Mouse (Mus musculus) intestine, postnatal 0 days (tissue): ENCODE results near the gene Dlgap3. TPM values are rescaled to one million over a fixed set of nuclear protein-coding genes. Genes with fewer than 3 reads are reported as not detected.

ENCODE experiments used
- ATAC-seq: fragments of 200-750 bp; cut with Nextera tagmentation; 2 replicates; pipeline ENCODE4 v1.8.0; 2017; ENCODE audit warnings: mild to moderate bottlenecking, moderate TSS enrichment, moderate library complexity
- H3K27ac ChIP-seq: fragments of 300-500 bp; sonication (generic); 2 replicates; pipeline ENCODE4 v1.5.1; 2014; ENCODE audit warnings: mild to moderate bottlenecking, low read depth, low read length, moderate library complexity
- H3K27me3 ChIP-seq: fragments of 300-500 bp; sonication (generic); replicated peaks from 2 replicates; pipeline ENCODE4 v1.6.1; 2014; ENCODE audit warnings: low read length, mixed read lengths; ENCODE audit not compliant: control insufficient read depth, insufficient read depth
- H3K36me3 ChIP-seq: fragments of 300-500 bp; sonication (generic); 2 replicates; pipeline ENCODE4 v1.6.1; 2014; ENCODE audit warnings: mild to moderate bottlenecking, moderate library complexity; ENCODE audit not compliant: control insufficient read depth, insufficient read depth
- H3K4me1 ChIP-seq: fragments of 300-500 bp; sonication (generic); replicated peaks from 2 replicates; pipeline ENCODE4 v1.6.1; 2014; ENCODE audit warnings: antibody characterized with exemption, low read length, mixed read lengths; ENCODE audit not compliant: control insufficient read depth, insufficient read depth
- H3K4me2 ChIP-seq: fragments of 300-500 bp; sonication (generic); replicated peaks from 2 replicates; pipeline ENCODE4 v1.6.1; 2014; ENCODE audit warnings: low read depth, mild to moderate bottlenecking, moderate library complexity
- H3K4me3 ChIP-seq: fragments of 300-500 bp; sonication (generic); 2 replicates; pipeline ENCODE4 v1.5.1; 2014; ENCODE audit warnings: low read depth, low read length
- H3K9ac ChIP-seq: fragments of 300-500 bp; sonication (generic); 2 replicates; pipeline ENCODE4 v1.6.1; 2014; ENCODE audit warnings: mild to moderate bottlenecking, low read depth, low read length
- H3K9me3 ChIP-seq: fragments of 300-500 bp; sonication (generic); 2 replicates; pipeline ENCODE4 v1.6.1; 2016; ENCODE audit warnings: mixed run types; ENCODE audit not compliant: control insufficient read depth
- CTCF ChIP-seq: sonication (generic); IDR thresholded peaks from 2 replicates; pipeline ENCODE4 v1.5.1; 2016; ENCODE audit warnings: low read depth, mild to moderate bottlenecking, control low read depth, antibody characterized with exemption, moderate library complexity
- WGBS: fragments of 180-500 bp; shearing (Covaris S2); extraction: QIAGEN DNeasy Blood & Tissue Kit; methylation state at CpG from one replicate; pipeline ENCODE4 v1.1.7; 2014; 5-methylcytosine and 5-hydroxymethylcytosine counted together
- polyA plus RNA-seq: library from polyadenylated mRNA; unstranded; fragments of >200 nt; fragmentation: Nextera tagmentation; extraction: Ambion mirVana; gene quantifications from 2 replicates; pipeline ENCODE4 v1.2.1, GENCODE M21; 2015

Gene Dlgap3
- polyA plus RNA-seq, 1 experiment from 2014 or later, result 0.46 TPM

GRCm38 (mm10) chr4:127192704-127193103 is 23.7 kb downstream of the Dlgap3 start:
- no peaks in the 10 kb centered on the region for H3K9me3 ChIP-seq
- H3K36me3 ChIP-seq, result no peaks in the 10 kb centered on the region
- no peak overlapping the region for H3K4me3 ChIP-seq
- H3K4me1 ChIP-seq, result no peaks in the 10 kb centered on the region
- 69% methylated on average over 8 of the region's 8 CpGs for WGBS
- no peak for ATAC-seq
- no peak for TF ChIP-seq CTCF
- no peak overlapping the region for H3K27ac ChIP-seq
- H3K4me2 ChIP-seq, result no peak overlapping the region
- no peaks in the 10 kb centered on the region for H3K27me3 ChIP-seq
- no peak overlapping the region for H3K9ac ChIP-seq

DNA sequence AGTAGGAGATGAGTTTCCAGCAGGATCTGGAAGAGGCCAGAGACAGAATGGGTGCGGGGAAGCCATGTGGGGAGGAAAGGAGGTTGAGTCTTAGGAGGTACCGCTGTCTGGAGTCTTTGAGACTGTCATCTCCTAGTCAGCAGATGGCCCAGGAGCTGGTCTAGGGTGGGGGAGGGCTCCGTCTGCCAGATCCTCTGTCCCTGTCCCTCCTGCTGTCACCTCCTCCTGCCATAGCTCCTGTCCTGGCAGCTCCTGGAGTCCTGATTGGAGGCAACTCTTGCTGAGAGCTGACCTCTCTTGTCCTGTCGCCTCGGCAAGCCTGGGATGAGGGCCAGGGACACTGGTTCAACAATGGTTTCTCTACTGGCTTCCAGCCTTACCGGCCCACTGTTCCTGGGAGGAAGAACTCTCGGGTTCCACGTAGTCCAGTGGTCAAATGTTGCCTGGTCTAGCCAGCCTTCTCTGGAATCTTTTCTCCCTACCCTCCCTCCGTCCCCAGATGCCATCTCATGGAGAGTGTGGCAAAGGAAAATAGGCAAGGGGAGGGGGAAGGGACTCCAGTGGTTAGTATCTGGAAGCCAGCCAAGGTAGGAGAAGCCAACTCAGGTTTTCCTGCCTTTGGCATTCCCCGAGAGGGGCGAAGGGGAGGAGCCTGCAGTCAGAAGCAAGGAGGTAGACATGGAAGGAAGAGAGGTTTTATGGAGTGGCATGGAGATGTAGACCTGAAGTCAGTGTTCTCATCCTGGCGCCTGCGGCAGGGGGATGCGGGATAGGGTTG is 24.6 kb downstream of the Dlgap3 start:
- Histone ChIP-seq H3K36me3 (no peaks in the 10 kb centered on the region), H3K4me3 (no peak overlapping the region), H3K4me1 (no peaks in the 10 kb centered on the region), H3K9ac (no peak overlapping the region), H3K4me2 (no peak overlapping the region), H3K9me3 (no peaks in the 10 kb centered on the region), H3K27me3 (no peaks in the 10 kb centered on the region), H3K27ac (no peak overlapping the region)
- 68% methylated on average over 14 of the region's 14 CpGs for WGBS
- no peak for ATAC-seq
- no peak for TF ChIP-seq CTCF

DNA sequence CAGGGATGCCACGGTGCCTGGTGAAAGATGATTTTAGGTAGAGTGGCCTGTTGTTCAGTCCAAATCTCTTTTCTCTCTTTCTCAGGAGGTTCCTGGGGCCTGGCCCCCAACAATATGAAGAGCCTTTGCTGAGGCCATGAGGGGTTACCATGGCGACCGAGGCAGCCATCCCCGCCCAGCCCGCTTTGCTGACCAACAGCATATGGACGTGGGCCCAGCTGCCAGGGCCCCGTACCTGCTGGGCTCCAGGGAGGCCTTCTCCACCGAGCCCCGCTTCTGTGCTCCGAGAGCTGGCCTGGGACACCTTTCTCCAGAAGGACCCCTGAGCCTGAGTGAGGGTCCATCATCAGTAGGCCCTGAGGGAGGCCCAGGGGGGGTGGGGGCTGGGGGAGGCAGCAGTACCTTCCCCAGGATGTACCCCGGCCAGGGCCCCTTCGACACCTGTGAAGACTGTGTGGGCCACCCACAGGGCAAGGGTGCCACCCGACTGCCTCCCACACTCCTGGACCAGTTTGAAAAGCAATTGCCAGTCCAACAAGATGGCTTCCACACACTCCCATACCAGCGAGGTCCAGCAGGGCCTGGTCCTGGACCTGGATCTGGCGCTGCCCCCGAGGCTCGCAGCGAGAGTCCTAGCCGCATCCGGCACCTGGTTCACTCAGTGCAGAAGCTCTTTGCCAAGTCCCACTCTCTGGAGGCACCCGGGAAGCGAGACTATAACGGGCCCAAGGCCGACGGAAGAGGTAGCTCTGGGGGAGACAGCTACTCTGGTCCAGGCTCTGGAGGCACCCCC is 25.7 kb downstream of the Dlgap3 start:
- ATAC-seq, result no peak
- 87% methylated on average over 25 of the region's 25 CpGs for WGBS
- no peaks in the 10 kb centered on the region for H3K4me1 ChIP-seq
- no peaks in the 10 kb centered on the region for H3K9me3 ChIP-seq
- H3K36me3 ChIP-seq, result no peaks in the 10 kb centered on the region
- H3K9ac ChIP-seq, result no peak overlapping the region
- H3K27ac ChIP-seq, result no peak overlapping the region
- no peak overlapping the region for H3K4me2 ChIP-seq
- no peak for TF ChIP-seq CTCF
- no peaks in the 10 kb centered on the region for H3K27me3 ChIP-seq
- no peak overlapping the region for H3K4me3 ChIP-seq

GRCm38 (mm10) chr4:127198609-127199008 is 29.6 kb downstream of the Dlgap3 start:
- H3K27me3 ChIP-seq, result no peaks in the 10 kb centered on the region
- no peak for TF ChIP-seq CTCF
- no peak overlapping the region for H3K4me3 ChIP-seq
- no peaks in the 10 kb centered on the region for H3K4me1 ChIP-seq
- H3K4me2 ChIP-seq, result no peak overlapping the region
- H3K27ac ChIP-seq, result no peak overlapping the region
- no peak overlapping the region for H3K9ac ChIP-seq
- 49% methylated on average over 6 of the region's 6 CpGs for WGBS
- ATAC-seq, result no peak
- no peaks in the 10 kb centered on the region for H3K9me3 ChIP-seq
- H3K36me3 ChIP-seq, result no peaks in the 10 kb centered on the region

DNA sequence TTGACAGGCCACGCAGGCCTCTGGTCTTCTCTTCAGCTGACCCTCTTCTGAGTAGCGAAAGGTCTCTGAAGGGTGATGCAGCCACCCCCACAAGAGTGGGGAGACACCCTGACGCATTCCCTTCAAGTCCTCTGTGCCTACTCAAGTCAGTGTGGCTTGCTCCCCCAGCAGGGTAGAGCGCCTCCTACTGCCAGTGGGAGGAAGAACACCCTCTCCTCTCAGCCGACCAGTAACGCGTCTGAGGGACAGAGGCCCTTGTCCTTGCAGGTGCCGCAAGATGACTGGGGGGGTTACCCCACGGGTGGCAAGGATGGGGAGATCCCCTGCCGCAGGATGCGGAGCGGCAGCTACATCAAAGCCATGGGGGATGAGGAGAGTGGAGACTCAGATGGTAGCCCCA is 30.4 kb downstream of the Dlgap3 start:
- H3K27me3 ChIP-seq, result no peaks in the 10 kb centered on the region
- H3K4me2 ChIP-seq, result no peak overlapping the region
- no peak for ATAC-seq
- peak; percentile 53 for TF ChIP-seq CTCF
- no peak overlapping the region for H3K4me3 ChIP-seq
- H3K9ac ChIP-seq, result no peak overlapping the region
- no peaks in the 10 kb centered on the region for H3K36me3 ChIP-seq
- H3K4me1 ChIP-seq, result no peaks in the 10 kb centered on the region
- WGBS, result 63% methylated on average over 12 of the region's 12 CpGs
- no peak overlapping the region for H3K27ac ChIP-seq
- no peaks in the 10 kb centered on the region for H3K9me3 ChIP-seq

GRCm38 (mm10) chr4:127200164-127200722 is 31.2 kb downstream of the Dlgap3 start:
- Histone ChIP-seq H3K9me3 (no peaks in the 10 kb centered on the region), H3K4me1 (no peaks in the 10 kb centered on the region), H3K4me2 (no peak overlapping the region), H3K9ac (no peak overlapping the region), H3K27ac (no peak overlapping the region), H3K36me3 (no peaks in the 10 kb centered on the region), H3K27me3 (no peaks in the 10 kb centered on the region), H3K4me3 (no peak overlapping the region)
- no peak for ATAC-seq
- WGBS, result 75% methylated on average over 12 of the region's 12 CpGs
- TF ChIP-seq CTCF, result no peak
